Mouse (Mus musculus): ENCODE results near the gene Rnd1.

Rnd1 gene

GRCm38 (mm10) chr15:98623361-98623821 lies 53.9 kb downstream of the Rnd1 start:
- in situ Hi-C loops (cut with MboI; ENCODE audit: low pct_unique_long_range_greater_than_20kb in 1 of 2, low sequenced_read_pairs in 2 of 2, unreplicated experiment in 1 of 2): no loop called here

- in situ Hi-C loops (cut with MboI; ENCODE audit: low pct_unique_long_range_greater_than_20kb in 1 of 2, low sequenced_read_pairs in 2 of 2, unreplicated experiment in 1 of 2): no loop called here
These were observed 54.5 kb downstream of the Rnd1 start for GRCm38 (mm10) chr15:98622721-98623120.

GRCm38 (mm10) chr15:98622199-98622598 lies 55.1 kb downstream of the Rnd1 start:
- in situ Hi-C loops (cut with MboI; ENCODE audit: low pct_unique_long_range_greater_than_20kb in 1 of 2, low sequenced_read_pairs in 2 of 2, unreplicated experiment in 1 of 2): no loop called here

- in situ Hi-C loops (cut with MboI; ENCODE audit: low pct_unique_long_range_greater_than_20kb in 1 of 2, low sequenced_read_pairs in 2 of 2, unreplicated experiment in 1 of 2): loop anchor here (5.0 kb wide), 1 partner anchor 45 kb away; the partner anchor contains the start of genes 4930415O20Rik (in 2 of the 2) and Ccnt1 (in 2 of the 2)
These were observed 60.1 kb downstream of the Rnd1 start for GRCm38 (mm10) chr15:98617176-98617537.

- in situ Hi-C loops (cut with MboI; ENCODE audit: low pct_unique_long_range_greater_than_20kb in 1 of 2, low sequenced_read_pairs in 2 of 2, unreplicated experiment in 1 of 2): loop anchor here (5.0 kb wide), 1 partner anchor 44 kb away; the partner anchor contains the start of genes 4930415O20Rik (in 2 of the 2) and Ccnt1 (in 2 of the 2)
These were observed 60.7 kb downstream of the Rnd1 start for GRCm38 (mm10) chr15:98616362-98617175.

- in situ Hi-C loops (cut with MboI; ENCODE audit: low pct_unique_long_range_greater_than_20kb in 1 of 2, low sequenced_read_pairs in 2 of 2, unreplicated experiment in 1 of 2): loop anchor here (5.0 kb wide), 1 partner anchor 43 kb away; the partner anchor contains the start of genes 4930415O20Rik (in 2 of the 2) and Ccnt1 (in 2 of the 2)
These were observed 61.5 kb downstream of the Rnd1 start for GRCm38 (mm10) chr15:98615751-98616150.

- in situ Hi-C loops (cut with MboI; ENCODE audit: low pct_unique_long_range_greater_than_20kb in 1 of 2, low sequenced_read_pairs in 2 of 2, unreplicated experiment in 1 of 2): loop anchor here (5.0 kb wide), 1 partner anchor 43 kb away; the partner anchor contains the start of genes 4930415O20Rik (in 2 of the 2) and Ccnt1 (in 2 of the 2)
These were observed 62.3 kb downstream of the Rnd1 start for GRCm38 (mm10) chr15:98614971-98615370.

GRCm38 (mm10) chr15:98614551-98614950 lies 62.7 kb downstream of the Rnd1 start:
- in situ Hi-C loops (cut with MboI; ENCODE audit: low pct_unique_long_range_greater_than_20kb in 1 of 2, low sequenced_read_pairs in 2 of 2, unreplicated experiment in 1 of 2): no loop called here

Measured in mouse embryonic stem cell (cell line).